Mouse (Mus musculus): Measurements from ENCODE around the gene Spink2. TPM values are rescaled to one million over a fixed set of nuclear protein-coding genes. Genes with fewer than 3 reads are reported as not detected.
A peak's percentile ranks its signal among the peaks of the same experiment; 100 is the strongest.

Spink2 gene
- polyA plus RNA-seq, 1 experiment from 2014 or later = 1.3 TPM

DNA sequence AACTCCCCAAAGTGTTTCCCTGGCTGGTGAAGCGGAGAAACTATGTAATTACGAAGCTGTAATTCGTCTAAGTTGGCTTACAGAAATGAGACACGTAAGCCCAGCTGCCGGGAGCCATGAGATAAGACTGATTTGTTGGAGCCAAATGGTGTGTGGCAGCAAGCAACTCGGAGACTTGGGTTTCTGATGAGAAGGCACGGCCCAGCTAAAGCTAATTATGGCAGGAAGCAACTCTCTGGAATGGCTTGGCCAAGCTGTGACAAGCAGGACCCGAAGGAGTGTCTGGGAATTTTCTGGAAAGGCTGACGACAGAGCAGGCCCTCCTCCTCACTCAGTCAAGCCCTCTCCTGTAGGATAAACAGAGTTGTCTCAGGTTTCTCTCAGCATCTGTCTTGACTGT is 33.3 kb downstream of the Spink2 start:
- ATAC-seq (replicated peaks; ENCODE audit: insufficient number of reproducible peaks, low FRiP score, low TSS enrichment, low read depth) (no peak), DNase-seq (ENCODE audit: low spot score) (peak; percentile 39)
- no peak overlapping the region for H3K4me2 ChIP-seq (ENCODE audit: low read depth, low read length)
- no peak overlapping the region for H3K4me3 ChIP-seq (ENCODE audit: low read depth, low read length)
- H3K9me3 ChIP-seq (replicated peaks; ENCODE audit: control insufficient read depth, low read length) = no peaks in the 10 kb centered on the region
- H3K27me3 ChIP-seq (ENCODE audit: control insufficient read depth, insufficient read depth, low read length) = no peaks in the 10 kb centered on the region
- no peaks in the 10 kb centered on the region for H3K4me1 ChIP-seq (ENCODE audit: control insufficient read depth, insufficient read depth, low read length)
- 50% methylated on average over 9 of the region's 9 CpGs for WGBS
- no peaks in the 10 kb centered on the region for H3K36me3 ChIP-seq (replicated peaks; ENCODE audit: control insufficient read depth, insufficient read depth, low read depth, low read length)
- H3K27ac ChIP-seq (replicated peaks; ENCODE audit: low read depth, low read length) = no peak overlapping the region
- H3K9ac ChIP-seq (replicated peaks; ENCODE audit: low read length) = no peak overlapping the region

DNA sequence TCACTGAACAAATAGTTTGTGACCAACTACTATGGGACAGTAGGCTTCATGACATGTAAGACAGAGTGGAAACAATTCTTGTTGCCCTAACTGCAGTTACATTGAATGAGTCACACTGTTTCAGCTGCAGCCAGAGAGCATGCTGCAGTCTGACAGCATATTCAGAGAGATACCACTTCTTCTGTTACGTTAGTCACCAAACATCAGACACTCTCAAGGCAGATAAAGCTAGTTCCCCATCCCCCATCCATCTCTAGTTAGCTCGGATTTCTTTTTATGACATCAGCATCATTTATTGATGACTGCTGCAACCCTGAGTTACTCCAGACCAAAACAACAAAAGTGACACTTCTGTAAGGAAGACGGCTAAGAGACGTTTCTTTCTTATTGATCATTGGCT is 36.5 kb downstream of the Spink2 start:
- Histone ChIP-seq H3K4me1 (ENCODE audit: control insufficient read depth, insufficient read depth, low read length) (no peaks in the 10 kb centered on the region), H3K27ac (replicated peaks; ENCODE audit: low read depth, low read length) (no peak overlapping the region), H3K36me3 (replicated peaks; ENCODE audit: control insufficient read depth, insufficient read depth, low read depth, low read length) (no peaks in the 10 kb centered on the region), H3K4me3 (ENCODE audit: low read depth, low read length) (no peak overlapping the region), H3K9ac (replicated peaks; ENCODE audit: low read length) (no peak overlapping the region), H3K27me3 (ENCODE audit: control insufficient read depth, insufficient read depth, low read length) (no peaks in the 10 kb centered on the region), H3K4me2 (ENCODE audit: low read depth, low read length) (no peak overlapping the region), H3K9me3 (replicated peaks; ENCODE audit: control insufficient read depth, low read length) (no peaks in the 10 kb centered on the region)
- DNase-seq (ENCODE audit: low spot score) (no peak), ATAC-seq (replicated peaks; ENCODE audit: insufficient number of reproducible peaks, low FRiP score, low TSS enrichment, low read depth) (no peak; the same call in 1 of the 2 replicates)
- WGBS = 75% methylated on average over 4 of the region's 4 CpGs

DNA sequence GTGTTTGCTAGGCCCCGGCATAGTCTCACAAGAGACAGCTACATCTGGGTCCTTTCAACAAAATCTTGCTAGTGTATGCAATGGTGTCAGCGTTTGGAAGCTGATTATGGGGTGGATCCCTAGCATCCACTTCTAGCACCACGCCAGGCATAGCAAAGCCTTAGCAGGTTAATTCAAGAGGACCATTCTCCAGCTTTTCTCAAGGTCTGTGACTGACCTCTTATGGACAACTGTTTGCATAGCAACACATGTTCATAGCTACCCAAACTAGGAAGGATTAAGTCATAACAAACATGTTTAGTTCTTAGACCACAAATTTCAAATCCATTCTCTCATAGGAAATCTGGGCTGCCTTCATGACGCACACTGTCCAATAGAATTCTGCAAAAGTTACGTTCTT is 40.7 kb downstream of the Spink2 start:
- H3K9ac ChIP-seq (replicated peaks; ENCODE audit: low read length) = no peak overlapping the region
- ATAC-seq (replicated peaks; ENCODE audit: insufficient number of reproducible peaks, low FRiP score, low TSS enrichment, low read depth) (no peak), DNase-seq (ENCODE audit: low spot score) (peak; percentile 49)
- H3K36me3 ChIP-seq (replicated peaks; ENCODE audit: control insufficient read depth, insufficient read depth, low read depth, low read length) = no peaks in the 10 kb centered on the region
- H3K9me3 ChIP-seq (replicated peaks; ENCODE audit: control insufficient read depth, low read length) = no peaks in the 10 kb centered on the region
- no peaks in the 10 kb centered on the region for H3K4me1 ChIP-seq (ENCODE audit: control insufficient read depth, insufficient read depth, low read length)
- no peak overlapping the region for H3K4me3 ChIP-seq (ENCODE audit: low read depth, low read length)
- no peak overlapping the region for H3K27ac ChIP-seq (replicated peaks; ENCODE audit: low read depth, low read length)
- WGBS = 57% methylated on average over 5 of the region's 5 CpGs
- H3K27me3 ChIP-seq (ENCODE audit: control insufficient read depth, insufficient read depth, low read length) = no peaks in the 10 kb centered on the region
- no peak overlapping the region for H3K4me2 ChIP-seq (ENCODE audit: low read depth, low read length)

DNA sequence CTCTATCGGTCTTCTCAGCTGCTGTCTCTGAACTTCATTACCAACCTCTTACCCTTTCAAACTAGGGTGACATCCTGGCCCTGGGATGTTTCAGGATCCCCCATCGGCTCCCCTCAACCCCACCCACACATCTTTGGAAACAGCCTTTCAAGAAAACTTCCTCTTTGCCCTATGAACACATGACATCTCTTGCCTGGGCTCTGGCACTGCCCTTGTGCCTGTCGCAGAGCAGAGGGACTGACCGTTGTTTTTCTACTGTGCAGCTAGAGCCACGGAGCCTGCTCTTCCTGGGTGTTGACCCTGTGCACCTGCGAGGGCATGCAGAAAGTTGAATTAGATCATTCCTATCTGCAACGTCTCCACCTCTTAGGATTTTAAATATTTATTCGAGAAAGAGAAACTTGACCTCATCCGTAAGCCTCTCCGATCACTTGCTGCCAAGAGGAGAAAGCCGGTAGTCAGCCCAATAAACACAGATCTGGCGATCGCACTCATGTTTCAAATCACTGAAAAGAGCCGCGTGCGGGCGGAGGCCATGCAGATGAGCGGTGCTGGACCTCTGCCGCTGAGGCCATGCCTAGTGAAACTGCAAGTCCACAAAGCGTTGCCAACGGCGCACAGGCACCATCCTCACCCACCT is 43.8 kb downstream of the Spink2 start:
- 84% methylated on average over 22 of the region's 22 CpGs for WGBS
- H3K27me3 ChIP-seq (ENCODE audit: control insufficient read depth, insufficient read depth, low read length) = no peaks in the 10 kb centered on the region
- no peak overlapping the region for H3K27ac ChIP-seq (replicated peaks; ENCODE audit: low read depth, low read length)
- no peak for ATAC-seq (replicated peaks; ENCODE audit: insufficient number of reproducible peaks, low FRiP score, low TSS enrichment, low read depth)
- no peak overlapping the region for H3K4me3 ChIP-seq (ENCODE audit: low read depth, low read length)
- no peaks in the 10 kb centered on the region for H3K4me1 ChIP-seq (ENCODE audit: control insufficient read depth, insufficient read depth, low read length)
- H3K36me3 ChIP-seq (replicated peaks; ENCODE audit: control insufficient read depth, insufficient read depth, low read depth, low read length) = no peaks in the 10 kb centered on the region
- no peak for DNase-seq (ENCODE audit: low spot score)
- no peaks in the 10 kb centered on the region for H3K9me3 ChIP-seq (replicated peaks; ENCODE audit: control insufficient read depth, low read length)
- no peak overlapping the region for H3K4me2 ChIP-seq (ENCODE audit: low read depth, low read length)
- no peak overlapping the region for H3K9ac ChIP-seq (replicated peaks; ENCODE audit: low read length)

DNA sequence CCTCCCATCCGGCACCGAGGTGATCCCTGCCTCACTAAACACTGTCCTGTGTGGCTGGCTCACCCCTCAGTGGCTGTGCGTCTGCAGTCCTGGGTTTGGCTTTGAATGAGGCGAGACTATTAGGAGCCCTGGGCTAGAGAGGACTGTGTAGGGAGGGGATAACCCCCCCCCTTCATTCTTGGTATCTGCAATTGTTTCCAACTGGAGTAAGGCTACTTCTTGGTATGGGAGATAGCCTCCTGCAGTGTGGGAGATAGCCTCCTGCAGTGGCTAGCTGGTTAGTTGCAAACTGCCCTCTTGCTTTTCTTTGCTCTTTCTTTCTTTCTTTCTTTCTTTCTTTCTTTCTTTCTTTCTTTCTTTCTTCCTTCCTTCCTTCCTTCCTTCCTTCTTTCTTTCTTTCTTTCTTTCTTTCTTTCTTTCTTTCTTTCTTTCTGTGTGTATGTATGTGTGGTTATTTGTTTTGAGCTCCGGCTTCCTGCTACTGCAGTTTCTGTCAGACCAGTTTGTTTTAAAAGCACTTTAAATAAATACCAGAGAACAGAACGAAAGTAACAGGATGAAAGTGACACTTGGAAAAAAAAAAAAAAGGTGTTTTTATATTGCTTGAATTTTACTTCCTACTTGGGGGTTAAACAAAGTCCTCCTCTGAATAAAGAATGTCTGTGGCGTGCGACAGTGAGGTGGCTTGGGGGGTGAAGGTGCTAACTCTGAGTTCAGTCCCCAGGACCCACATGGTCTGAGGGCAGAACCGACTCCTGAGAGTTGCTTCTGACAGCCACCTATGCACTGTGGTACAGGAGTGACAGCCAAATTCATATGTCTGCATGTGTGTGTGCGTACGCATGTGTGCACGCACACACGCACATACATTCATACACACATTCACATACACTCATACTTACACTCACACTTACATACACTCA is 45.3 kb downstream of the Spink2 start:
- Histone ChIP-seq H3K9ac (replicated peaks; ENCODE audit: low read length) (no peak overlapping the region), H3K9me3 (replicated peaks; ENCODE audit: control insufficient read depth, low read length) (no peaks in the 10 kb centered on the region), H3K36me3 (replicated peaks; ENCODE audit: control insufficient read depth, insufficient read depth, low read depth, low read length) (no peaks in the 10 kb centered on the region), H3K4me1 (ENCODE audit: control insufficient read depth, insufficient read depth, low read length) (no peaks in the 10 kb centered on the region), H3K4me3 (ENCODE audit: low read depth, low read length) (no peak overlapping the region), H3K27me3 (ENCODE audit: control insufficient read depth, insufficient read depth, low read length) (no peaks in the 10 kb centered on the region), H3K4me2 (ENCODE audit: low read depth, low read length) (no peak overlapping the region), H3K27ac (replicated peaks; ENCODE audit: low read depth, low read length) (no peak overlapping the region)
- ATAC-seq (replicated peaks; ENCODE audit: insufficient number of reproducible peaks, low FRiP score, low TSS enrichment, low read depth) (no peak), DNase-seq (ENCODE audit: low spot score) (no peak)
- WGBS = 61% methylated on average over 13 of the region's 13 CpGs

DNA sequence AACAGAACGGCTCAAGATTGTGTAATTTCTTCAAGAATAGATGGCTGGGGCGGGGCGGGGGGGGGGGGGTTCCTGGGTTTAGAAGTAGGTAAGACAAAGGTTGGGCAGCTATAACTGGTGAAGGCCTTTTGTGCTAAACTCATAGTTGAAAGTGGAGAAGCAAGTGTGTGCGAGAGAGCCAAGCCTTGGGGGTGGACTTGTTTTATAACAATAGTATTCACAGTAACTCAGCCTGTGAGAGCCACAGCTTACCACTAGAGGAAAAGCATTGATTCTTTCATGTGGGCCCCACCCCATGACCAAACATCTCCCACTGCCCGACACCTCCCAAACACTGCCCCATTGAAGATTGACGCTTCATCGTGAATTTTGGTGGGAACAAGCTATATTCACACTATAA is 47.7 kb downstream of the Spink2 start:
- no peaks in the 10 kb centered on the region for H3K27me3 ChIP-seq (ENCODE audit: control insufficient read depth, insufficient read depth, low read length)
- no peaks in the 10 kb centered on the region for H3K36me3 ChIP-seq (replicated peaks; ENCODE audit: control insufficient read depth, insufficient read depth, low read depth, low read length)
- DNase-seq (ENCODE audit: low spot score) (no peak), ATAC-seq (replicated peaks; ENCODE audit: insufficient number of reproducible peaks, low FRiP score, low TSS enrichment, low read depth) (no peak)
- H3K9me3 ChIP-seq (replicated peaks; ENCODE audit: control insufficient read depth, low read length) = no peaks in the 10 kb centered on the region
- H3K4me2 ChIP-seq (ENCODE audit: low read depth, low read length) = no peak overlapping the region
- H3K4me1 ChIP-seq (ENCODE audit: control insufficient read depth, insufficient read depth, low read length) = no peaks in the 10 kb centered on the region
- no peak overlapping the region for H3K4me3 ChIP-seq (ENCODE audit: low read depth, low read length)
- H3K27ac ChIP-seq (replicated peaks; ENCODE audit: low read depth, low read length) = no peak overlapping the region
- H3K9ac ChIP-seq (replicated peaks; ENCODE audit: low read length) = no peak overlapping the region
- WGBS = 90% methylated on average over 7 of the region's 7 CpGs

DNA sequence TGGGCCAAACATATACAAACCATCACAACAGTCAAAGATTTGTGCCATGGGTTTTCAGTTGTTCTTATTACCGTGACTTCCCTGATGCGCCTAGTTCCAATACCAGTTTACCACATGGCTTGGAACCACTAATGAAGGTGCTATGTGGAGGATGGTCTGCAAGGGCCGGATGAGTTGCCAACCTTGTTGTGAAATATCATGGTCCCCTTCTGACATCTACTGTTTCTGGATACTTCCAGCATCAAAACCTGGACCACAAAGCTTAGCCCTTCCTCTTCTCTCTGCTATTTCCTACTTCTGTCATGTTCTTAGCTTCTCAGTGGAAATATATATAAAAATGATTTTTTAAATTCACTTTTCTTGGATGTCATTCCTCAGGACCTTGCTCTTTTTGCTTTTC is 48.7 kb downstream of the Spink2 start:
- no peak for ATAC-seq (replicated peaks; ENCODE audit: insufficient number of reproducible peaks, low FRiP score, low TSS enrichment, low read depth)
- no peaks in the 10 kb centered on the region for H3K9me3 ChIP-seq (replicated peaks; ENCODE audit: control insufficient read depth, low read length)
- WGBS = 85% methylated on average over 3 of the region's 3 CpGs

More for the DNA sequence above, 48.7 kb downstream of the Spink2 start:
- no peak overlapping the region for H3K9ac ChIP-seq (replicated peaks; ENCODE audit: low read length)
- no peak overlapping the region for H3K4me2 ChIP-seq (ENCODE audit: low read depth, low read length)
- no peak for DNase-seq (ENCODE audit: low spot score)
- H3K4me1 ChIP-seq (ENCODE audit: control insufficient read depth, insufficient read depth, low read length) = no peaks in the 10 kb centered on the region
- H3K36me3 ChIP-seq (replicated peaks; ENCODE audit: control insufficient read depth, insufficient read depth, low read depth, low read length) = no peaks in the 10 kb centered on the region
- H3K4me3 ChIP-seq (ENCODE audit: low read depth, low read length) = no peak overlapping the region
- no peak overlapping the region for H3K27ac ChIP-seq (replicated peaks; ENCODE audit: low read depth, low read length)
- no peaks in the 10 kb centered on the region for H3K27me3 ChIP-seq (ENCODE audit: control insufficient read depth, insufficient read depth, low read length)
